Mouse (Mus musculus): ENCODE data around the gene Sema3e.

DNA sequence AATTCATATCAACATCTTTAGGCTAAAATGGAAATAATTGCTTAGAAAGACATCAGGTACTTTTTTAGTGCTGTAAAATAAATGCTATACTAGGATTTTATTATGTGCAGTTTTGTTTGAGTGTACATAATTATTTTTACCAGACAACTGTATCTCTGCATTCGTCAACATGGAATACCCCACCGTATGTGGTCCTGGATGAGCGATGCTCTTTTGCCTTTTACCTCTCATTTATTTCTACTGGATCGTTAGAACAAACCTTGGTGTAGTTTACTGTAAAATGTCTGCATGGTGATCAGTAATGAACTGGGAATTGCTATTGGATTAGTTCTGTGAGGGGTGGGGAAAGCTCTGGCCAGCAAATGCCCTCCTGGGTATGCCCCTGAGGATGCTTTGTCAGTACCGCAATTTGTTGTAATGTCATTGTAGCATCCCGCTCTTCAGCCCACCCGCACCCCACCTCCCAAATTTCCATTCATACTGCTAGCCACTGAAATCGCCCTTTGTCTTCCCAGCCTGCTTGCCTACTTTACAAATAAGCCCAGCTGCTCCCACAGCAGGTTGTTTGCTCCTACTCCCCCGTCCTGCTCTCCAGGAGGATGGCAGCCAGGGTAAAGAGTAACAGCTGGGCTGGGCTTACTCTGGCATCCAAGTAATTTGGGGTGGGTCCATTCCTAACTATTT lies 13.9 kb downstream of the Sema3e start:
- TF ChIP-seq CTCF (IDR thresholded peaks at IDR 0.05; ENCODE audit: borderline replicate concordance, control insufficient read depth, extremely low read depth, insufficient read depth, low read length, poor library complexity) (no peak), POLR2A (IDR thresholded peaks at IDR 0.05; ENCODE audit: control insufficient read depth, extremely low read depth, insufficient read depth, low read length, poor library complexity) (no peak)
